Mouse (Mus musculus) MEL (cell line): Measurements from ENCODE around the gene Sorcs1. TPM values are rescaled to one million over a fixed set of nuclear protein-coding genes. Genes with fewer than 3 reads are reported as not detected.

Experiments
- DNase-seq: peaks from one replicate; pipeline ENCODE4 v3.0.0; 2011; ENCODE audit warnings: low read depth, low spot score
- H3K27ac ChIP-seq: 2 replicates; pipeline ENCODE4 v1.5.1; 2012; ENCODE audit warnings: low read depth, mild to moderate bottlenecking, control low read depth, low read length, moderate library complexity; ENCODE audit not compliant: control insufficient read depth
- H3K27me3 ChIP-seq, 2 experiments: fragments of 150-350 bp in 1 of 2; sonication (generic) in 1 of 2; 2 replicates each; pipeline ENCODE4 v1.6.1; 2012; ENCODE audit warnings: low read length in 2 of 2, mild to moderate bottlenecking in 2 of 2, improper control_type of control experiment in 1 of 2, moderate library complexity in 1 of 2; ENCODE audit not compliant: insufficient read depth in 2 of 2, control insufficient read depth in 1 of 2
- H3K36me3 ChIP-seq, 2 experiments: 2 replicates each; pipeline ENCODE4 v1.6.1; 2012 to 2014; ENCODE audit warnings: low read length in 2 of 2, improper control_type of control experiment in 1 of 2, inconsistent platforms in 1 of 2, mild to moderate bottlenecking in 1 of 2; ENCODE audit not compliant: insufficient read depth in 2 of 2, control insufficient read depth in 1 of 2
- H3K4me1 ChIP-seq, 2 experiments: fragments of 150-350 bp in 1 of 2; sonication (generic) in 1 of 2; 2 replicates each; pipeline ENCODE4 v1.6.1; 2012; ENCODE audit warnings: low read length in 2 of 2, improper control_type of control experiment in 1 of 2, mild to moderate bottlenecking in 1 of 2; ENCODE audit not compliant: insufficient read depth in 2 of 2, control insufficient read depth in 1 of 2
- H3K4me3 ChIP-seq, 2 experiments: fragments of 150-350 bp in 1 of 2; sonication (generic) in 1 of 2; 2 replicates each; pipeline ENCODE4 v1.5.1; 2012; ENCODE audit warnings: low read depth in 2 of 2, low read length in 2 of 2, mild to moderate bottlenecking in 2 of 2, moderate library complexity in 2 of 2, control low read depth in 1 of 2, improper control_type of control experiment in 1 of 2; ENCODE audit not compliant: control insufficient read depth in 1 of 2, insufficient read depth in 1 of 2
- H3K79me2 ChIP-seq: 2 replicates; pipeline ENCODE4 v1.6.1; 2012; ENCODE audit warnings: mild to moderate bottlenecking, low read length, moderate library complexity; ENCODE audit not compliant: control insufficient read depth, poor library complexity, insufficient read depth
- H3K9ac ChIP-seq: 2 replicates; pipeline ENCODE4 v1.6.1; 2012; ENCODE audit warnings: low read depth, mild to moderate bottlenecking, control low read depth, low read length, moderate library complexity; ENCODE audit not compliant: control insufficient read depth, poor library complexity, severe bottlenecking
- H3K9me3 ChIP-seq: fragments of 150-350 bp; sonication (generic); replicated peaks from 2 replicates; pipeline ENCODE4 v1.6.1; 2012; ENCODE audit warnings: mild to moderate bottlenecking, low read length, improper control_type of control experiment, moderate library complexity; ENCODE audit not compliant: insufficient read depth
- BHLHE40 ChIP-seq: IDR thresholded peaks from 2 replicates; pipeline ENCODE4 v1.6.1; 2012; ENCODE audit warnings: low read depth, mild to moderate bottlenecking, inconsistent platforms, low read length, improper control_type of control experiment, borderline replicate concordance
- ELF1 ChIP-seq: IDR thresholded peaks from 2 replicates; pipeline ENCODE4 v1.6.1; 2014; ENCODE audit warnings: low read depth, mild to moderate bottlenecking, inconsistent platforms, low read length, improper control_type of control experiment, moderate library complexity
- ETS1 ChIP-seq: IDR thresholded peaks from 2 replicates; pipeline ENCODE4 v1.6.1; 2012; ENCODE audit warnings: low read depth, mild to moderate bottlenecking, inconsistent platforms, low read length, improper control_type of control experiment, moderate library complexity
- HCFC1 ChIP-seq: IDR thresholded peaks from 2 replicates; pipeline ENCODE4 v1.6.1; 2012; ENCODE audit warnings: low read depth, mild to moderate bottlenecking, inconsistent platforms, low read length, improper control_type of control experiment, moderate library complexity
- JUND ChIP-seq: IDR thresholded peaks from 2 replicates; pipeline ENCODE4 v1.6.1; 2011; ENCODE audit warnings: low read depth, mild to moderate bottlenecking, improper control_type of control experiment, low read length
- KAT2A ChIP-seq: conservative IDR thresholded peaks from 2 replicates; pipeline ENCODE4 v1.6.1; 2012; ENCODE audit warnings: low read depth, low read length, improper control_type of control experiment, inconsistent platforms
- MYC ChIP-seq: IDR thresholded peaks from 2 replicates; pipeline ENCODE4 v1.6.1; 2011; ENCODE audit warnings: low read depth, mild to moderate bottlenecking, low read length, improper control_type of control experiment, moderate library complexity
- NELFE ChIP-seq: IDR thresholded peaks from 2 replicates; pipeline ENCODE4 v1.6.1; 2011; ENCODE audit warnings: low read depth, low read length, improper control_type of control experiment
- NRF1 ChIP-seq: IDR thresholded peaks from 2 replicates; pipeline ENCODE4 v1.6.1; 2014; ENCODE audit warnings: low read depth, mild to moderate bottlenecking, inconsistent platforms, low read length, improper control_type of control experiment, moderate library complexity; ENCODE audit not compliant: poor library complexity, insufficient read depth, severe bottlenecking
- POLR2A ChIP-seq, 2 experiments: IDR thresholded peaks; 2 replicates each; pipeline ENCODE4 v1.6.1; 2011 to 2012; ENCODE audit warnings: low read length in 2 of 2, mild to moderate bottlenecking in 2 of 2, control low read depth in 1 of 2, improper control_type of control experiment in 1 of 2, low read depth in 1 of 2, moderate library complexity in 1 of 2; ENCODE audit not compliant: control insufficient read depth in 1 of 2, insufficient read depth in 1 of 2, poor library complexity in 1 of 2
- POLR2AphosphoS2 ChIP-seq: IDR thresholded peaks from 2 replicates; pipeline ENCODE4 v1.6.1; 2011; ENCODE audit warnings: low read length, improper control_type of control experiment
- RAD21 ChIP-seq: IDR thresholded peaks from 2 replicates; pipeline ENCODE4 v1.6.1; 2011; ENCODE audit warnings: mild to moderate bottlenecking, low read depth, low read length, improper control_type of control experiment
- RCOR1 ChIP-seq: IDR thresholded peaks from 2 replicates; pipeline ENCODE4 v1.6.1; 2012; ENCODE audit warnings: low read depth, mild to moderate bottlenecking, inconsistent platforms, low read length, improper control_type of control experiment
- TBP ChIP-seq: IDR thresholded peaks from 2 replicates; pipeline ENCODE4 v1.8.0; 2011; ENCODE audit warnings: low read depth, low read length, improper control_type of control experiment
- USF2 ChIP-seq, 2 experiments: IDR thresholded peaks; 2 replicates each; pipeline ENCODE4 v1.6.1; 2011 to 2012; ENCODE audit warnings: improper control_type of control experiment in 2 of 2, low read length in 2 of 2, borderline replicate concordance in 1 of 2, inconsistent platforms in 1 of 2, low read depth in 1 of 2, mild to moderate bottlenecking in 1 of 2; ENCODE audit not compliant: insufficient read depth in 1 of 2
- ZKSCAN1 ChIP-seq: IDR thresholded peaks from 2 replicates; pipeline ENCODE4 v1.6.1; 2012; ENCODE audit warnings: low read depth, mild to moderate bottlenecking, inconsistent platforms, low read length, improper control_type of control experiment, moderate library complexity
- ZMIZ1 ChIP-seq: IDR thresholded peaks from 2 replicates; pipeline ENCODE4 v1.6.1; 2012; ENCODE audit warnings: low read depth, mild to moderate bottlenecking, inconsistent platforms, low read length, improper control_type of control experiment, moderate library complexity
- ZNF384 ChIP-seq: IDR thresholded peaks from 2 replicates; pipeline ENCODE4 v1.6.1; 2012; ENCODE audit warnings: low read depth, mild to moderate bottlenecking, inconsistent platforms, low read length, improper control_type of control experiment
- polyA plus RNA-seq, 2 experiments: library from polyadenylated mRNA; stranded (reverse) in 1 of 2; unstranded in 1 of 2; fragments of >175 nt in 1 of 2; fragments of >200 nt in 1 of 2; gene quantifications; 2 replicates each; pipeline versions ENCODE4 v1.2.1 to v1.2.4; 2012; ENCODE audit warnings: low replicate concordance in 2 of 2, low read depth in 1 of 2; ENCODE audit not compliant: insufficient read length in 2 of 2, insufficient read depth in 1 of 2, missing spikeins in 1 of 2
- total RNA-seq: library from RNA; depleted of rRNA; stranded (reverse); fragments of 300-350 nt; gene quantifications from 2 replicates; pipeline ENCODE4 v1.2.3, GENCODE M21; 2012

The Sorcs1 gene
- total and polyA plus RNA-seq, 3 experiments: not detected

DNA sequence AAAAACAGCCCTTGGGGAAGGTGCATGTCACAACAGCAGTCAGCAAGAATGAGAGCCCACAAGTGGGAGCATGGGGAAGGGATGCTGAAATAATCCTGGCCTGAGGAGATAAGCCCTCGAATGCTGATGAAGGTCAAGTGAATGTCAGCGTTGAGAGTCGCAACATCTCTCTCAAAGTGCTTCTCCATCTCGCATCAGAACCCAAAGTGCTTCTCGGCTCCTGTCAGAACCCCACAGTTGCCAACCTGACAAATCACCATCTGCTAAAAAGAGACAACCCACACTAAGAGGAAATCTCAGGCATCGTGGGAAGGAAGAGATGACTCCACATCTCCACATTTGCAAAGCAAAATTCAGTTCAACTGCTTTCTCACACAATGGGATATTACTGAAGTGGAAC, 119.7 kb downstream of the Sorcs1 start:
- Histone ChIP-seq H3K9ac (no peak overlapping the region), H3K9me3 (no peaks in the 10 kb centered on the region), H3K79me2 (no peaks in the 10 kb centered on the region), H3K4me1 (no peaks in the 10 kb centered on the region), H3K27me3 (no peaks in the 10 kb centered on the region), H3K27ac (no peak overlapping the region), H3K4me3 (no peak overlapping the region)
- no peak for DNase-seq
- no peak for TF ChIP-seq RCOR1
- TF ChIP-seq ZKSCAN1: no peak
- no peak for TF ChIP-seq POLR2A (IDR thresholded peaks at IDR 0.05; ENCODE audit: control insufficient read depth in 1 of 2, insufficient read depth in 1 of 2, low read depth in 1 of 2, low read length in 2 of 2, poor library complexity in 1 of 2)
- no peak for TF ChIP-seq ELF1
- TF ChIP-seq RAD21: no peak
- no peak for TF ChIP-seq NRF1
- TF ChIP-seq BHLHE40: no peak
- no peak for TF ChIP-seq NELFE
- TF ChIP-seq, all 39 proteins: peak for 0
- no peaks in the 10 kb centered on the region for H3K36me3 ChIP-seq

DNA sequence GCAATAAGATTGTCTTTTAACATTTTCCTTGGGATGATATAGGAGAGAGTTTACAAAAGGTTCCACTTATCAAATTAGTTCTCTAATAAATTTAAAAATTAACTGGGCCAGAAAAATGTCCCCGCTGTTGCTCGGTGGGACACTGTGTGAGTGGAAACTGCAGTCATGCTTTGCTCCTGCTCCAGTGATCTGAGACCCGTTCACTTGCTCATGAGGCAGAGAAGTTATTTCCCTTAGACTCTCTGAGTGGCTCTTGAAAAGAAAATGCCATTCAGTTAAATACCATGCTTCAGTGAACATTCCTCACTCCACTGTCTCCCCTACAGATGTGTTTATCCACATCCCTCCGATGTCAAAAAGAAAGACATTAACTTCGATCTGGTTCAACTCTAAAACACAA, 144.4 kb downstream of the Sorcs1 start:
- H3K79me2 ChIP-seq: no peaks in the 10 kb centered on the region
- no peaks in the 10 kb centered on the region for H3K4me1 ChIP-seq
- no peak for TF ChIP-seq HCFC1
- TF ChIP-seq TBP: no peak
- TF ChIP-seq RCOR1: no peak
- TF ChIP-seq MYC: no peak
- no peak for TF ChIP-seq ETS1
- TF ChIP-seq NELFE: no peak
- TF ChIP-seq ZMIZ1: no peak
- no peak for TF ChIP-seq NRF1
- H3K9me3 ChIP-seq: no peaks in the 10 kb centered on the region
- no peak for DNase-seq
- no peak overlapping the region for H3K27ac ChIP-seq
- no peaks in the 10 kb centered on the region for H3K27me3 ChIP-seq
- H3K36me3 ChIP-seq: no peaks in the 10 kb centered on the region
- H3K9ac ChIP-seq: no peak overlapping the region
- H3K4me3 ChIP-seq: no peak overlapping the region

DNA sequence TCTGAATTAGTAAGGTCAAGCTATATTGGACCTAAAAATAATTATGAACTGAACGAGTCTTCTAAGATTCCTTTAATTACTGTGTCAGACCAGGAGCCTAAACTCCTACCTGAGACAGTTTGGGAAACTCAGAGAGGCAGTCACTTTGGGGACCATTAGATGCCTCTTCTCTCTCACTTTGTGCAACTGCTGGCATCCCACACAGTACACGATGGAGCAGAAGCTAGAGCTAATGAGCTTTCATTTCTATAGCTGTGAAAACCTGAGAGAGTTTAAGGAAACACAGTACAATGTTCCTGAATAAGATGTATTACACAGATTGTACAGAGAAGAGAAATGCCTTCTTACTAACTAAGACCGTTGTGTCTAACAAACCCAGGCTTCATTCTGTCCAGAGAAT, 150.6 kb downstream of the Sorcs1 start:
- no peak for TF ChIP-seq USF2 (IDR thresholded peaks at IDR 0.05; ENCODE audit: borderline replicate concordance in 1 of 2, insufficient read depth in 1 of 2, low read depth in 1 of 2, low read length in 2 of 2)
- TF ChIP-seq KAT2A: no peak
- TF ChIP-seq ZNF384: no peak
- no peak for TF ChIP-seq JUND
- TF ChIP-seq POLR2AphosphoS2: no peak
- no peak overlapping the region for H3K27ac ChIP-seq

More for the DNA sequence above, 150.6 kb downstream of the Sorcs1 start:
- Histone ChIP-seq H3K36me3 (no peaks in the 10 kb centered on the region), H3K4me1 (no peaks in the 10 kb centered on the region), H3K27me3 (no peaks in the 10 kb centered on the region), H3K9me3 (no peaks in the 10 kb centered on the region), H3K9ac (no peak overlapping the region), H3K79me2 (no peaks in the 10 kb centered on the region), H3K4me3 (no peak overlapping the region)
- DNase-seq: no peak
